Mouse (Mus musculus) intestine, embryonic 14.5 days (tissue): ENCODE measurements around the gene Rnd1. TPM values are rescaled to one million over a fixed set of nuclear protein-coding genes. Genes with fewer than 3 reads are reported as not detected.

Experiments used
- ATAC-seq: fragments of 200-750 bp; cut with Nextera tagmentation; replicated peaks from 2 replicates; pipeline ENCODE4 v1.8.0; 2017; ENCODE audit warnings: low read depth, moderate number of reproducible peaks, moderate TSS enrichment, moderate library complexity; ENCODE audit not compliant: low FRiP score, low TSS enrichment
- DNase-seq: peaks from one replicate; pipeline ENCODE4 v3.0.0-alpha.2; 2018; ENCODE audit warnings: low spot score
- H3K27ac ChIP-seq: fragments of 300-500 bp; sonication (generic); 2 replicates; pipeline ENCODE4 v1.5.1; 2014; ENCODE audit warnings: low read depth, mild to moderate bottlenecking, control low read depth
- H3K27me3 ChIP-seq: fragments of 300-500 bp; sonication (generic); replicated peaks from 2 replicates; pipeline ENCODE4 v1.6.1; 2014; ENCODE audit warnings: low read length, control low read depth; ENCODE audit not compliant: control insufficient read depth, insufficient read depth
- H3K36me3 ChIP-seq: fragments of 300-500 bp; sonication (generic); 2 replicates; pipeline ENCODE4 v1.6.1; 2014; ENCODE audit warnings: low read length, control low read depth; ENCODE audit not compliant: control insufficient read depth, insufficient read depth
- H3K4me1 ChIP-seq: fragments of 300-500 bp; sonication (generic); replicated peaks from 2 replicates; pipeline ENCODE4 v1.6.1; 2014; ENCODE audit warnings: low read length, control low read depth, mixed read lengths; ENCODE audit not compliant: control insufficient read depth, insufficient read depth
- H3K4me2 ChIP-seq: fragments of 300-500 bp; sonication (generic); 2 replicates; pipeline ENCODE4 v1.6.1; 2014; ENCODE audit warnings: low read length
- H3K4me3 ChIP-seq: fragments of 300-500 bp; sonication (generic); 2 replicates; pipeline ENCODE4 v1.5.1; 2014; ENCODE audit warnings: low read depth, low read length, control low read depth, mixed read lengths
- H3K9ac ChIP-seq: fragments of 300-500 bp; sonication (generic); 2 replicates; pipeline ENCODE4 v1.6.1; 2014; ENCODE audit warnings: mild to moderate bottlenecking, low read length
- H3K9me3 ChIP-seq: fragments of 300-500 bp; sonication (generic); 2 replicates; pipeline ENCODE4 v1.6.1; 2016; ENCODE audit warnings: low read length, control low read depth; ENCODE audit not compliant: control insufficient read depth
- WGBS: fragments of 180-500 bp; shearing (Covaris S2); extraction: QIAGEN DNeasy Blood & Tissue Kit; methylation state at CpG from one replicate; pipeline ENCODE4 v1.1.7; 2014; 5-methylcytosine and 5-hydroxymethylcytosine counted together
- polyA plus RNA-seq: library from polyadenylated mRNA; unstranded; fragments of >200 nt; fragmentation: Nextera tagmentation; extraction: Ambion mirVana; gene quantifications from 2 replicates; pipeline ENCODE4 v1.2.1, GENCODE M21; 2014

Rnd1 gene
- 0.83 and 1.0 TPM in 2 replicates for polyA plus RNA-seq

- Histone ChIP-seq H3K36me3 (no peaks in the 10 kb centered on the region), H3K27ac (no peak within 1 kb of the TSS), H3K9me3 (no peaks in the 10 kb centered on the region), H3K4me3 (peak within 1 kb of the TSS; percentile 28), H3K4me1 (0 out of 2 replicates have a peak, but pooled peaks cover 2% of the 10 kb centered on the region), H3K27me3 (peaks cover 38% of the 10 kb centered on the region), H3K4me2 (peak within 1 kb of the TSS; percentile 51), H3K9ac (no peak within 1 kb of the TSS)
- peak; percentile 82 for DNase-seq
- peak; percentile 97 for ATAC-seq
- under 1% methylated on average over 36 of the region's 37 CpGs for WGBS
Measured at GRCm38 (mm10) chr15:98676940-98677728, at the start of gene Rnd1. Gene Rnd1 (minus strand): TSS chr15:98677461.

- Histone ChIP-seq H3K27ac (no peak overlapping the region), H3K36me3 (no peaks in the 10 kb centered on the region), H3K4me1 (peaks cover 15% of the 10 kb centered on the region), H3K9ac (peak overlapping the region; percentile 53; the same call in 1 of the 2 replicates), H3K4me3 (peak overlapping the region; percentile 62), H3K4me2 (peak overlapping the region; percentile 83), H3K9me3 (no peaks in the 10 kb centered on the region), H3K27me3 (0 out of 2 replicates have a peak, but pooled peaks cover 8% of the 10 kb centered on the region)
- DNase-seq (no peak), ATAC-seq (no peak)
- WGBS: 41% methylated on average over 7 of the region's 7 CpGs
Measured at GRCm38 (mm10) chr15:98726746-98727145, 49.5 kb upstream of the Rnd1 start.

DNA sequence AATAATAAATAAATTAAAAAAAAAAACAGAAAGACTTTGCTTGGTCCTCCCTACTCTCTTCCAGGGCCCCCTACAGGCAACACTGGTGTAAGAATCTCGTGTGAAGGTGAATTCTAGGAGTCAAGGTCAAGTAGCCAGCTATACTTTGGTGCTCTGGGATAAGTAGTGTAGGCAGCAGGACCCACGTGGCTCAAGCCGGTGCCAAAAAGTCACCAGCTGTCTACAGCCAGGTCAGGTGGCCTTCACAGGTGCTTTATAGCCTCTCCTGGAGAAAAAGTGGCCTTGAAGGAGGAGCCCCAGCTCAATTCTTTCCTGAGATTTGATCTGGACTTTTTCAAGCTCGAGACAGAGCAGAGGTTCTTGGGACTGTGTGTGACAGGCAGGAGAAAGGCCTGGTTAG, 48.8 kb upstream of the Rnd1 start:
- H3K27ac ChIP-seq: no peak overlapping the region
- DNase-seq (no peak), ATAC-seq (no peak)
- no peak overlapping the region for H3K4me3 ChIP-seq
- H3K9ac ChIP-seq: no peak overlapping the region
- 0 out of 2 replicates have a peak, but pooled peaks cover 8% of the 10 kb centered on the region for H3K27me3 ChIP-seq
- WGBS: 78% methylated on average over 4 of the region's 4 CpGs
- no peaks in the 10 kb centered on the region for H3K9me3 ChIP-seq
- H3K4me1 ChIP-seq: peaks cover 15% of the 10 kb centered on the region
- H3K36me3 ChIP-seq: no peaks in the 10 kb centered on the region
- no peak overlapping the region for H3K4me2 ChIP-seq

DNA sequence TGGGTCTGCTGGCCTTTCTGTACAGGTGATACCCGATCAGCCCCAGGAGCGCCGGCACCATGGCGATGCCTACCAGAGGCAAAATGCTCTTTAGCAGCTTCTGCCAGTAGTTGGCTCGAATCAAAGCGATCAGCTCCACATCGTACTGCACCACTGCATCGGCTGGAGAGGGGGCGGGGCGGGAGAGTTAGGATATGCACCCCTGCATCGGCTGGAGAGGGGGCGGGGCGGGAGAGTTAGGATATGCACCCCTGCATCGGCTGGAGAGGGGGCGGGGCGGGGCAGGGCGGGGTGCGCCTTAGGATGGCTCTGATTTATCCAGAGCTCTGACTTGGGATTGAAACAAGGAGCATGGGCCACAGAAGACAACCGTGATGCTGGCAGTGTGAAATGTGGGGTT, 47.2 kb upstream of the Rnd1 start:
- Histone ChIP-seq H3K27ac (no peak overlapping the region), H3K9ac (no peak overlapping the region), H3K4me2 (no peak overlapping the region), H3K36me3 (no peaks in the 10 kb centered on the region), H3K9me3 (no peaks in the 10 kb centered on the region), H3K27me3 (0 out of 2 replicates have a peak, but pooled peaks cover 8% of the 10 kb centered on the region), H3K4me3 (no peak overlapping the region), H3K4me1 (peaks cover 15% of the 10 kb centered on the region)
- DNase-seq (no peak), ATAC-seq (no peak)
- WGBS: 30% methylated on average over 19 of the region's 19 CpGs

DNA sequence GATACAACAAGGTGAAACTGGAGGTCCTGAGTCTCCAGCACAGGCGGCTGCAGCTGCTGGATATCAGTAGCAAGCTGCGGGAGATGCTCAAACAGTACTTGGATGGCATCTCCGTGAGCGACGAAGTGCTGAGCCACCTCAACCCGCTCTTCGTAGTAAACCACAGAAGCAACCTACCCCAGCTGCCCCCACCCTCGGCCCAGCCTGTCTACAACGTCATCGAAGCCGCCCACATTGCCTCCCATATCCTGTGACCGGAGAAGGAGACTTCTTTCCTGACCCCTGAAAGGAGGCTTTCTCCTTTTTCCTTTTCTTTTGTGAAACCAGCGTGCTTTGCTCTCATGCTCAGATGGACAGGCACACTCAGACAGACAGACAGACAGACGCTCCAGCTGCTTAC, 45.6 kb upstream of the Rnd1 start:
- no peak for DNase-seq
- 64% methylated on average over 14 of the region's 14 CpGs for WGBS
- no peak overlapping the region for H3K4me2 ChIP-seq

DNA sequence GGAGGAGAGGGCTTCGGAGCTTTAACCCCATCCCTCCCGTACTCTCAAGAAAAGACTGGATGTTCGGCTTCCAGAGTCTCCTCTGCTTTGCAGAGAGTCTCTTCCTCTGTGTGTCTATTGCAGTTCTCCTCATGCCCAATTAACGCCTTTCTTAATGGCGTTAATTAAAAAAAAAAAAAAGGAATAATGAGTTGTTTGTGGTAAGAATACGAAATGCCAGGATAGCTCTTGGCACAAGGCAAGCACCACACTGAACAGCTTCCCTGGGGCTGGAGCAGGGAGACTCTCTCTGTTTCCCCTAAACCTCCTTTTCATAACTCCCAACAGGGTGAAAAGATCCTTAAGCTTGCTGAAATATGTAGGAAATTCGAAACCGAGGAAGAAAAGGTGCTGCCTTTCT, 44.9 kb upstream of the Rnd1 start:
- Histone ChIP-seq H3K27ac (no peak overlapping the region), H3K27me3 (0 out of 2 replicates have a peak, but pooled peaks cover 3% of the 10 kb centered on the region), H3K9ac (no peak overlapping the region), H3K4me2 (no peak overlapping the region), H3K36me3 (no peaks in the 10 kb centered on the region), H3K4me3 (no peak overlapping the region), H3K4me1 (peaks cover 11% of the 10 kb centered on the region), H3K9me3 (no peaks in the 10 kb centered on the region)
- DNase-seq (no peak), ATAC-seq (no peak)
- 78% methylated on average over 8 of the region's 8 CpGs for WGBS

More for the DNA sequence above, 45.6 kb upstream of the Rnd1 start:
- Histone ChIP-seq H3K4me3 (no peak overlapping the region), H3K9ac (no peak overlapping the region), H3K4me1 (peaks cover 12% of the 10 kb centered on the region), H3K36me3 (no peaks in the 10 kb centered on the region), H3K27me3 (0 out of 2 replicates have a peak, but pooled peaks cover 3% of the 10 kb centered on the region), H3K27ac (no peak overlapping the region), H3K9me3 (no peaks in the 10 kb centered on the region)
- no peak for ATAC-seq

GRCm38 (mm10) chr15:98717301-98717700, 40.0 kb upstream of the Rnd1 start:
- no peaks in the 10 kb centered on the region for H3K4me1 ChIP-seq
- no peaks in the 10 kb centered on the region for H3K36me3 ChIP-seq
- DNase-seq (no peak), ATAC-seq (no peak)
- no peak overlapping the region for H3K9ac ChIP-seq
- no peak overlapping the region for H3K4me2 ChIP-seq
- no peaks in the 10 kb centered on the region for H3K27me3 ChIP-seq
- no peak overlapping the region for H3K27ac ChIP-seq
- H3K9me3 ChIP-seq: no peaks in the 10 kb centered on the region
- H3K4me3 ChIP-seq: no peak overlapping the region
- 59% methylated on average over 16 of the region's 16 CpGs for WGBS

GRCm38 (mm10) chr15:98714230-98714652, 37.0 kb upstream of the Rnd1 start:
- no peaks in the 10 kb centered on the region for H3K36me3 ChIP-seq
- DNase-seq (no peak), ATAC-seq (no peak)
- no peaks in the 10 kb centered on the region for H3K4me1 ChIP-seq
- no peak overlapping the region for H3K27ac ChIP-seq
- 58% methylated on average over 5 of the region's 5 CpGs for WGBS
- no peaks in the 10 kb centered on the region for H3K9me3 ChIP-seq
- no peak overlapping the region for H3K4me3 ChIP-seq
- no peaks in the 10 kb centered on the region for H3K27me3 ChIP-seq
- no peak overlapping the region for H3K4me2 ChIP-seq
- H3K9ac ChIP-seq: no peak overlapping the region
